24 mouse cellular contexts compared by ENCODE assay signal in the genomic region with DNA sequence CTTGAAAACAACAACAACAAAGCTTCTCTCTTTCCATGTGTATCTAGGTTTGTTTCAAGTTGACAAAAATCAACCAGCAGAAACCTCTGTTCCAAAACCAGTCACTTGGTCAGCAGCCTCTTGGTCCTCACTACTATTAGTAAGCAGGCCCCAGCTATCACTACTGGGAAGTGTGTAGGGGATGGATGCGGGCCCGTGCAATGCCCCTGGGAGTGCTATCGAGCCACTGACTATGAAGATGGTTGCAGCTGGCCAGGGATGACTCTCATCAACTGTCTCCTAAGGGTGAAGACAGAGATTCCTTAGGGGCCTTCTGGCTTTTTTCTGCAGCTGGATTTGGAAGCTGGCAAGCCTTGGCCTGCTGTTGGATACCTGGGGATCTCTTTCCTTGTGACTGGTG. TPM values are rescaled to one million over a fixed set of nuclear protein-coding genes. Genes with fewer than 3 reads are reported as not detected.
"Had no signal": no experiment of that assay in that cellular context is flagged by ENCODE, and none has a peak within 500 bp of the region (broad histone marks: within the 10 kb centered on the region; RNA-seq: fewer than 3 reads in every experiment).

No protein-coding gene starts in this region.

- H3K4me2 ChIP-seq: lung, embryonic 15.5 days; midbrain, embryonic 11.5 days; midbrain, embryonic 13.5 days; midbrain, embryonic 15.5 days; neural tube, embryonic 12.5 days; stomach, embryonic 15.5 days had no signal

- H3K9me3 ChIP-seq: lung, embryonic 15.5 days; megakaryocyte, embryonic 14.5 days; midbrain, embryonic 13.5 days; midbrain, embryonic 15.5 days; neural tube, embryonic 12.5 days; stomach, embryonic 15.5 days had no signal

- ATAC-seq: lung, postnatal 0 days; midbrain, embryonic 13.5 days; midbrain, embryonic 15.5 days had no signal

- H3K4me3 ChIP-seq: lung, embryonic 15.5 days; megakaryocyte, embryonic 14.5 days; midbrain, embryonic 13.5 days; midbrain, embryonic 15.5 days; neural tube, embryonic 12.5 days; stomach, embryonic 15.5 days had no signal

- H3K36me3 ChIP-seq: lung, embryonic 15.5 days; midbrain, embryonic 13.5 days; midbrain, embryonic 15.5 days; neural tube, embryonic 12.5 days; stomach, embryonic 15.5 days had no signal

- H3K27ac ChIP-seq: lung, embryonic 15.5 days; macrophage; midbrain, embryonic 13.5 days; midbrain, embryonic 15.5 days; neural tube, embryonic 12.5 days; stomach, embryonic 15.5 days; stomach, postnatal 0 days had no signal

- DNase-seq: lung, adult 2 months; lung, postnatal 14 days; lung, postnatal 36 days; right cerebral cortex, postnatal 14 days; thymus, adult 2 months; thymus, postnatal 4 days had no signal

- H3K9ac ChIP-seq: lung, embryonic 15.5 days; midbrain, embryonic 13.5 days; midbrain, embryonic 15.5 days; neural tube, embryonic 12.5 days; stomach, embryonic 15.5 days had no signal

- H3K27me3 ChIP-seq: lung, embryonic 15.5 days; midbrain, embryonic 13.5 days; midbrain, embryonic 15.5 days; neural tube, embryonic 12.5 days; stomach, embryonic 15.5 days had no signal

RNA-seq across cellular contexts. Expression of gene Egfl7, which starts 49.9 kb away (rescaled TPM):
- total RNA-seq: monocyte, adult 5-6 weeks had no signal

RNA-seq across cellular contexts. Expression of gene Gm20532, which starts 56.6 kb away (rescaled TPM):
- total RNA-seq: megakaryocyte progenitor cell, adult 5-6 weeks; midbrain, postnatal 0 days; monocyte, adult 5-6 weeks; neutrophil, adult 5-6 weeks had no signal
- polyA plus RNA-seq: lung, adult 2 months; lung, embryonic 15.5 days; lung, postnatal 0 days; midbrain, embryonic 11.5 days; midbrain, embryonic 13.5 days; midbrain, embryonic 15.5 days; neural tube, embryonic 12.5 days; neural tube, embryonic 14.5 days; spleen, adult 2 months; stomach, embryonic 15.5 days; stomach, postnatal 0 days; testis, adult 2 months; thymus, adult 2 months; urinary bladder, adult 2 months had no signal
